Mouse (Mus musculus) hindbrain, embryonic 15.5 days (tissue): ENCODE results near the gene Olfr172. TPM values are rescaled to one million over a fixed set of nuclear protein-coding genes. Genes with fewer than 3 reads are reported as not detected.

Experiments used
- ATAC-seq: fragments of 200-750 bp; cut with Nextera tagmentation; 2 replicates; pipeline ENCODE4 v1.8.0; 2017; ENCODE audit warnings: low read depth, moderate number of reproducible peaks, moderate TSS enrichment; ENCODE audit not compliant: low FRiP score
- H3K27ac ChIP-seq: fragments of 300-500 bp; sonication (generic); replicated peaks from 2 replicates; pipeline ENCODE4 v1.5.1; 2015; ENCODE audit warnings: mild to moderate bottlenecking, inconsistent platforms
- H3K27me3 ChIP-seq: fragments of 300-500 bp; sonication (generic); 2 replicates; pipeline ENCODE4 v1.6.1; 2015; ENCODE audit warnings: control low read depth, inconsistent platforms
- H3K36me3 ChIP-seq: fragments of 300-500 bp; sonication (generic); 2 replicates; pipeline ENCODE4 v1.6.1; 2015; ENCODE audit warnings: control low read depth, inconsistent platforms
- H3K4me1 ChIP-seq: fragments of 300-500 bp; sonication (generic); replicated peaks from 2 replicates; pipeline ENCODE4 v1.6.1; 2015; ENCODE audit warnings: control low read depth, inconsistent platforms
- H3K4me2 ChIP-seq: fragments of 300-500 bp; sonication (generic); 2 replicates; pipeline ENCODE4 v1.6.1; 2015; ENCODE audit warnings: moderate library complexity, mild to moderate bottlenecking, inconsistent platforms
- H3K4me3 ChIP-seq: fragments of 300-500 bp; sonication (generic); 2 replicates; pipeline ENCODE4 v1.5.1; 2015; ENCODE audit warnings: mild to moderate bottlenecking, inconsistent platforms
- H3K9ac ChIP-seq: fragments of 300-500 bp; sonication (generic); 2 replicates; pipeline ENCODE4 v1.6.1; 2015; ENCODE audit warnings: inconsistent platforms
- H3K9me3 ChIP-seq: fragments of 300-500 bp; sonication (generic); 2 replicates; pipeline ENCODE4 v1.6.1; 2016; ENCODE audit warnings: control low read depth, inconsistent platforms
- WGBS: fragments of 180-500 bp; shearing (Covaris S2); methylation state at CpG from one replicate; pipeline ENCODE4 v1.1.7; 2015; 5-methylcytosine and 5-hydroxymethylcytosine counted together
- polyA plus RNA-seq: library from polyadenylated mRNA; unstranded; fragments of >200 nt; fragmentation: Nextera tagmentation; extraction: Ambion mirVana; gene quantifications from 2 replicates; pipeline ENCODE4 v1.2.1, GENCODE M21; 2015

Olfr172 gene
- polyA plus RNA-seq: not detected in 2 replicates

DNA sequence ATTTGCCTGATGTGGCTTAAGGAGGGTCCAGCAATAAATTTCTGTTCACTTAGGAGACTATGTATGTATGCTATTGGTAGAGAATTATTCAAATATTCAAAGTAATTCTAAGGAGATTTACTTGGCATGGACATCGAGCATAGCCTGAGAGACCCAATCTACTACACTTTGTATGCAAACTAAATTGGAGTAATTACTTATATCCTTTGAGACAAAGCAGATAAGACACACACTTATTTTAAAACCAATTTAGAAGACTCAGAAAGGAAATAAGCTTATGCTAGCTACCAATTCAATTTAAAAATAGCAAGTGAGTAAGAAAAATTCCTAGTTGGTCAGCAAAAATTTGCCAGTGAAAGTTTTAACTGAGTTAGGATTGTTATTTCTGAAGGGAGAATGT is at the start of gene Olfr172:
Olfr172 (minus strand) TSS at position 101 of the 400 bp plus-strand sequence.
- Histone ChIP-seq H3K36me3 (no peaks in the 10 kb centered on the region), H3K27ac (no peak within 1 kb of the TSS), H3K9me3 (no peaks in the 10 kb centered on the region), H3K4me1 (no peaks in the 10 kb centered on the region), H3K9ac (no peak within 1 kb of the TSS), H3K4me2 (no peak within 1 kb of the TSS), H3K4me3 (no peak within 1 kb of the TSS), H3K27me3 (no peaks in the 10 kb centered on the region)
- no peak for ATAC-seq
- WGBS: 67% methylated on average over 1 of the region's 1 CpGs

DNA sequence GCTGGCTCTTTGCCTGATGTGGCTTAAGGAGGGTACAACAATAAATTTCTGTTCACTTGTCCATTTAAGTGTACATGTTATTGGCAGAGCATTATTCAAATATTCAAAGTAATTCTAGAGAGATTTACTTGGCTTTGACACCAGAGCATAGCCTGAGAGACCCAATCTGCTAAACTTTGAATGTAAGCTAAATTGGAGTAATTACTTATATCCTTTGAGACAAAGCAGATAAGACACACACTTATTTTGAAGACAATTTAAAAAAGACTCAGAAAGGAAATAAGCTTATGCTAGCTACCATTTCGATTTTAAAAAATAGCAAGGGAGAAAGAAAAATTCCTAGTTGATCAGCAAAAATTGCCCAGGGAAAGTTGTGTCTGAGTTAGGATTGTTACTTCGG is 37.2 kb upstream of the Olfr172 start, which contains the start of gene Olfr173:
Olfr173 (minus strand) TSS at position 101 of the 400 bp plus-strand sequence.
- H3K36me3 ChIP-seq: no peaks in the 10 kb centered on the region
- no peak within 1 kb of the TSS for H3K4me3 ChIP-seq
- H3K9ac ChIP-seq: no peak within 1 kb of the TSS
- no peak within 1 kb of the TSS for H3K4me2 ChIP-seq
- ATAC-seq: no peak
- no peaks in the 10 kb centered on the region for H3K4me1 ChIP-seq
- no peaks in the 10 kb centered on the region for H3K27me3 ChIP-seq
- H3K9me3 ChIP-seq: no peaks in the 10 kb centered on the region
- no peak within 1 kb of the TSS for H3K27ac ChIP-seq
- WGBS: 77% methylated on average over 2 of the region's 2 CpGs

DNA sequence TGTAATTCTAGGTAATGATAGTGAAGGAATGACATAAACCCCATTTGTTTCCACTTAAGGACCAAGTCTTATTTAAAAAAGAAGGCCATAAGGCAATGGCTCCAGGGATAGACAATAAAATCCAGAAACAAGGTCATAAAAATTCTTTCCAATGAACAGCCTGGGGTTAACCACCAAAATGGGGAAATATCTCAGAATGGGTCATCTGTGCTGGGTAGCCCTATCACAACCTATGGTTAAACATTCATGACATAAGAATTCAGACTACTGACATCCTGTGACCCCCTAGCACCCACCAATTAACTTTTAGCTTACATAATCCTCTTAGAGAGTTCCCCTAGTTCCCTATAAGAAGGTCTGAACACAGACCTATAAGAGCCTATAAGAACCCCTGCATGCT is 6.8 kb downstream of the Olfr172 start:
- H3K4me2 ChIP-seq: no peak overlapping the region
- H3K4me1 ChIP-seq: no peaks in the 10 kb centered on the region
- H3K9ac ChIP-seq: no peak overlapping the region
- H3K4me3 ChIP-seq: no peak overlapping the region
- H3K27ac ChIP-seq: no peak overlapping the region
- H3K27me3 ChIP-seq: no peaks in the 10 kb centered on the region
- H3K36me3 ChIP-seq: no peaks in the 10 kb centered on the region
- ATAC-seq: no peak
- H3K9me3 ChIP-seq: no peaks in the 10 kb centered on the region

DNA sequence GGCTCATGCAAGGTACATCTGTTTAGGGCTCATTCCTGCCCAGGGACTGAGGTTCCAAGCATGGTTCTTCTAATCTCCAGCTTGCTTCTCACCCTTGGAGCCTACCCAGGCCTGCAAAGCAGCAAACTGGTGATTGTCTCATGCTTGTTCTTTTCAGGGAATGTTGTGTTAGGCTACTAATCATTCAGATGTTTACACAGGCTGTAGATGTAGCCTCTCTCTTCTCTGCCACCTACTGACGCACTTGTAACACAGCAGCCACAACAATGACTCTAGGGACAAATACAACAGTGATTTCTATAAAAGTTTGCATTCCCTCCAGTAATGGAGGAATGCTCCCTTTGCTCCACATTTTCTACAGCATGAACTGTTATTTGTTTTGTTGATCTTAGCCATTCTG is 11.7 kb downstream of the Olfr172 start:
- Histone ChIP-seq H3K27ac (no peak overlapping the region), H3K4me2 (no peak overlapping the region), H3K4me1 (no peaks in the 10 kb centered on the region), H3K9ac (no peak overlapping the region), H3K9me3 (no peaks in the 10 kb centered on the region), H3K36me3 (no peaks in the 10 kb centered on the region), H3K4me3 (no peak overlapping the region), H3K27me3 (no peaks in the 10 kb centered on the region)
- 40% methylated on average over 1 of the region's 1 CpGs for WGBS
- no peak for ATAC-seq

DNA sequence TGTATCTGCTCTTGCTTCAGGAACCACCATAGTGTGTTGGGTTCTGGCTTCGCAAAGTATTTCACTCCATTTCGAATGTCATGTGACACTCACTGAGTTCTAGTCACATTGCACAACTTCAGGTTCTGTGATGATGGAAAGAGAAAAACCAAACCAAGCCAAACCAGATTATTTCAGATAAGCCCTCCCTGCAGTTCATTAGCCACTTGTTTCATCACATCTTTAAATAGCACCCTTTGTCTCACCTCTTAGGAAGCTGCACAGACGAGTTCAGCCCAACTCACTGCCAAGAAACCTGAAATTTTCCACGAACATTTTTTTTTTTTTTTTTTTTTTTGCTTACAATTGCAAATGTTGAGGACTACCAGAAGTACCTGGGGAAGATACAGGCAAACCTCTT is 16.3 kb downstream of the Olfr172 start:
- Histone ChIP-seq H3K36me3 (no peaks in the 10 kb centered on the region), H3K4me2 (no peak overlapping the region), H3K9ac (no peak overlapping the region), H3K27me3 (no peaks in the 10 kb centered on the region), H3K9me3 (no peaks in the 10 kb centered on the region), H3K27ac (no peak overlapping the region), H3K4me1 (no peaks in the 10 kb centered on the region), H3K4me3 (no peak overlapping the region)
- ATAC-seq: no peak
- 84% methylated on average over 4 of the region's 4 CpGs for WGBS

DNA sequence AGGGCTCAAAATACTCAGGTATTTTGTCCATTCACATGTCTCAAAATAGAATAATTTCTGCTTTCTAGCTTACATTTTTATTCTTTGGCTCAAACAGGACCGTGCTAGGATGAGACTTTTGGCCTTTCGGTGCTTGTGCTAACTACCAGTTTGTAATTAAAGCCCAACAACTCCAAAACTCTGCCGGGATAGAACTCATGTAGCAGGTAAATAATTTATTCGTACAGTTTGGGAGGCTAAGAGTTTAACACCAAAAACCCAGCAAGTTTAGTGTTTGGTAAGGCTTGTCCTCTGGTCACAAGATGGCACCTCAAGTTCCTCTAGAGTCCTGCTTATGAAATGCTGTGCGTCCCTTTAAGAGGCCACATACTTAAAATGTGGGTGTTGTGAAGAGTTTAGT is 22.2 kb downstream of the Olfr172 start:
- Histone ChIP-seq H3K4me2 (no peak overlapping the region), H3K27ac (no peak overlapping the region), H3K9me3 (no peaks in the 10 kb centered on the region), H3K4me3 (no peak overlapping the region), H3K36me3 (no peaks in the 10 kb centered on the region), H3K4me1 (no peaks in the 10 kb centered on the region), H3K9ac (no peak overlapping the region), H3K27me3 (no peaks in the 10 kb centered on the region)
- WGBS: 97% methylated on average over 5 of the region's 5 CpGs
- ATAC-seq: no peak

DNA sequence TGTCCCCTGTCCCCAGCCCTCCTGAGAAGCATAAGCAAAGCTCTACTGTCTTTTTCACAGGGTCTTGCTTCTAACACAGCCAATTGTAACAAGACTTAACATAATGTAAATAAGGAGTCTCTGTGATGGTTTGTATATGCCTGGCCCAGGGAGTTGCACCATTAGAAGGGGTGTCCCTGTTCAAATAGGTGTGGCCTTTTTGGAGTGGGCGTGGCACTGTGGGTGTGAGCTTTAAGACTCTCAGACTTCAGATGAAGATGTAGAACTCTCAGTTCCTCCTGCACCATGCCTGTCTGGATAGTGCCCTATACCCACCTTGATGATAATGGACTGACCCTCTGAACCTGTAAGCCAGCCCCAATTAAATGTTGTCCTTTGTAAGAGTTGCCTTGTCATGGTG is 24.2 kb downstream of the Olfr172 start:
- no peak overlapping the region for H3K4me3 ChIP-seq
- WGBS: 93% methylated on average over 1 of the region's 1 CpGs
- ATAC-seq: no peak
- H3K27me3 ChIP-seq: no peaks in the 10 kb centered on the region
- H3K4me1 ChIP-seq: no peaks in the 10 kb centered on the region
- H3K36me3 ChIP-seq: peaks cover 13% of the 10 kb centered on the region; the same call in 1 of the 2 replicates
- H3K9me3 ChIP-seq: no peaks in the 10 kb centered on the region
- H3K9ac ChIP-seq: no peak overlapping the region
- H3K4me2 ChIP-seq: no peak overlapping the region
- no peak overlapping the region for H3K27ac ChIP-seq

DNA sequence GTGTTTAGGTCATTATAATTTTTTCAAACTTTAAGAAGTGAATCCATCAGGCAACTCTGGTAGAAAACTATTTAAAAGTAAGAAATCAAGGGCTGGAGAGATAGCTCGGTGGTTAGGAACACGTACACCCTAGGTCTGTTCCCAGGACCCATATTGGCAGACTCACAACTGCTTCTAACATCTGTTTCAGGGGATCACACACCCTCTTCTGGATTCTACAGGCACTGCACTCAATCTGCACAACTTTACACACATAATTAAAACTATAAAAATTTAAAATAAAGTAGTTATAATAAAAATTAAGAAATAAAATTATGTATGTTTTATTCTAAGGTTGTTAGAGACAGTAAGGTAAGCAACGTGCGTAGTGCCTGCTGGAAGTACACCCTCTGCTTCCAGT is 24.8 kb downstream of the Olfr172 start:
- 83% methylated on average over 4 of the region's 4 CpGs for WGBS
- Histone ChIP-seq H3K4me3 (no peak overlapping the region), H3K4me1 (no peaks in the 10 kb centered on the region), H3K9me3 (no peaks in the 10 kb centered on the region), H3K36me3 (peaks cover 18% of the 10 kb centered on the region), H3K27ac (no peak overlapping the region), H3K27me3 (no peaks in the 10 kb centered on the region), H3K9ac (no peak overlapping the region), H3K4me2 (no peak overlapping the region)
- no peak for ATAC-seq

DNA sequence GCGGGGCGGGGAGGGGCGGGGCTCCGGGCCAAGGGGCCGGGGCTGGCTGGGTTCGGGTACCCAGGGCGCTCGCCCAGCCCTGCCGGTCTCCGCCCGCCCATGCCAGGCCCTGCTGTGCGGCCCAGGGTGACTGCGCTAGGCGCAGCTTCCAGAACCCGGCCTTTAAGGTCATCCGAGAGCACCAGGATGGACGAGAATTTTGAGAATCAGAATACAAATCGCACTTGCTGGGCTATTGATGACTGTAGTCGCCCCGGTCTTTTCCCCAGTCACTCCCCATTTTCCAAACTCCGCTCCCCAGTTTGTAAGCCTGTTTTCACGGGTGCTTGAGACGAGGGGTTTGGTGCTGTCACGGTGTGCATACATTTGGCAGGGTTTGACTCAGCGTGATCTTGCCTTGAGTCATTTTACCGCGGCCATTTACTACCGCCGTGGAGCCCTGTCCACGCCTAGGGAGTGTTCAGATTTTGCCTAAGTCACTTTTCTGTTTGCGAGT is 34.8 kb downstream of the Olfr172 start:
- H3K27me3 ChIP-seq: no peaks in the 10 kb centered on the region
- H3K9ac ChIP-seq: peak overlapping the region; percentile 79
- H3K4me2 ChIP-seq: peak overlapping the region; percentile 60
- H3K4me1 ChIP-seq: peaks cover 12% of the 10 kb centered on the region
- no peaks in the 10 kb centered on the region for H3K9me3 ChIP-seq
- ATAC-seq: peak; percentile 92
- H3K27ac ChIP-seq: peak overlapping the region; percentile 86
- H3K4me3 ChIP-seq: peak overlapping the region; percentile 83
- WGBS: under 1% methylated on average over 22 of the region's 31 CpGs
- peaks cover 26% of the 10 kb centered on the region for H3K36me3 ChIP-seq

DNA sequence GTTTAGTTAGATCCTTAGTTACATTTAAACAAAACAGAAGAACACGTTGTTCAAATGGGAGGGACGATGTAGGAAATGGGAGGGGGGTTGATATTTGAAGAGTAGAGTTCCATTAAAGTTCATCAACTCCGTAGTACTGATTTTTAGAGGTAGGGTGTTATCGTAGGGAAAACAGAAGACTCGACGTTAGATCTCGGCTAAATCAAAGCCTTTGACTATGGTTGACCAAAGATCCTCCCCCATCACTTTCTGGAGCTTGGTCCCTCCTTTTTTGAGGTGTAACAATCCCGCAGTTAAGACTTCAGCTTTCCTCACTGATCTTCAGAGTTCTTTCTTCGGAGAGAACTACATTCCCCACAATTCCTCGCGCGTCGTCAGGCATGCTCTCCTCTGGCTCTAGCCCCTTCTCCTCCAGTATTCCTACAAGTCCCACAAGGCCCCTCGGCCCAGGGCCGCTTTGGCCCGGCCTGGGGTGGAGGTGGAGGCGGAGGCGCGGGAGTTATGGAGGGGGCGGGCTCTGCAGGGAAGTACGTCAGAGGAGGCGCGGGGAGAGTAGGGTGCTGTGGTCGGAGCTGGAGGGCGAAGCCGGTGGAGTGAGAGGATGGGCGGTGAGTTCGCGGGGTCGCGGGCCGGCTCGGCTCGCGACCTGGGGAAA is 35.4 kb downstream of the Olfr172 start, which contains the start of gene Cldnd1:
Cldnd1 (plus strand) TSS at position 434 of the 655 bp plus-strand sequence.
- 3% methylated on average over 26 of the region's 35 CpGs for WGBS
- H3K4me3 ChIP-seq: peak within 1 kb of the TSS; percentile 83
- no peaks in the 10 kb centered on the region for H3K27me3 ChIP-seq
- ATAC-seq: peak; percentile 100
- H3K36me3 ChIP-seq: peaks cover 21% of the 10 kb centered on the region
- H3K9ac ChIP-seq: peak within 1 kb of the TSS; percentile 79
- H3K4me2 ChIP-seq: peak within 1 kb of the TSS; percentile 60
- H3K27ac ChIP-seq: peak within 1 kb of the TSS; percentile 86
- peaks cover 12% of the 10 kb centered on the region for H3K4me1 ChIP-seq
- H3K9me3 ChIP-seq: no peaks in the 10 kb centered on the region

DNA sequence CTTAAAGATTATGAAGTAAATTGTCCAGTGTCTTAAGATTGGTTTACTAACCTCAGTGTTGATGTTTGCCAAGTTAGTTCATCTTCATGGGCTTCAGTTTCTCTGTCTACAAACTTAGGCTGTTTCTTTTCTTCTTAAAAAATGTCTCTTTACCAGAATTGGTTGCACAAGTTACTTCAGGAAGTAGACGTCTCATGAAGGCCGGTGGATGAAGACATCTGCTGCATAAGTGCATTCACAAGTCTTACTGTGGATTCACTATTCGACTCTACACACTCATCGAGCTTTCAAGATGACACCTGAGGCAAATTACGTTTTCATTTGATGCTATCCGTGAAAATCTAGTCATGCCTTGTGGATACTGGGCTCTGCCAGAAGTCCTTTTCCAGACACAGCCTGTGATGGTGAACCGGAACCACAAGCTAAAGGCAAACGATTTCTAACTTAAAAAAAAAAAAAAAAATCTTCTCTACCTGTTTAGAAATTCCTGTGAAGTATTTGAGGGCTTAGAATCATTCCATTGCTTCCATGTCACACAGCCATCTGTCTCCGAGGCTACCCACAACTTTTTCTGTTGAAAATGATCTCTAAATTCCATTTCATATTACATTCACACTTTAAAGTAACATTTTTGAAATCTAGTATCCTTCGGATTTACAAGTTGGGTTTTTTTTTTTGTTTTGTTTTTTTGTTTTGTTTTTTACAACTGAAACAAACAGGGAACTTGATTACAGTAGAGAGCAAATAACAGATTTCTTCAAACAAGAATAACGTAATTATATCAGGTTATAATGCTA is 36.1 kb downstream of the Olfr172 start:
- no peak overlapping the region for H3K9ac ChIP-seq
- H3K9me3 ChIP-seq: no peaks in the 10 kb centered on the region
- peaks cover 15% of the 10 kb centered on the region for H3K36me3 ChIP-seq
- H3K4me3 ChIP-seq: peak overlapping the region; percentile 83
- no peaks in the 10 kb centered on the region for H3K27me3 ChIP-seq
- no peak overlapping the region for H3K27ac ChIP-seq
- 81% methylated on average over 11 of the region's 11 CpGs for WGBS
- H3K4me1 ChIP-seq: peaks cover 12% of the 10 kb centered on the region
- H3K4me2 ChIP-seq: peak overlapping the region; percentile 60
- no peak for ATAC-seq

DNA sequence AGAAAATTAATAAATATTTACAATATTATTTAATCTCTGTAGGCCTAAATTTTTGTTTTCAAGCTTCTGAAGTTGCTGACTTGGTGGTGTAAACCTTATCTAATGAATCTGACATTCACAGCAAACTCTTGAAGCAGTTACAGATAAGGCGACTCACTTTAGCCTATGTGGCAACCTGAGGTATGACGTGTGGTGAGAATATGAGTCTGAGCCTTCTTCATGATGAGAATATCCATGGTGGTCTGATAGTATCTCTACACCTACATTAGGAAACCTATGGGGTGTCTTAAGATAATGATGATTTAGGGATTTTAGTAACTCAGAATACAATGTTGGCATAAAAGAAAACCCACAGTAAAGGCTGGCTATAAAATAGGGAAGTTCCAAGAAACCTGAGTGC is 40.7 kb downstream of the Olfr172 start:
- Histone ChIP-seq H3K9me3 (no peaks in the 10 kb centered on the region), H3K36me3 (no peaks in the 10 kb centered on the region)
- ATAC-seq: no peak

More for the DNA sequence above, 40.7 kb downstream of the Olfr172 start:
- Histone ChIP-seq H3K27me3 (no peaks in the 10 kb centered on the region), H3K4me1 (no peaks in the 10 kb centered on the region), H3K27ac (no peak overlapping the region), H3K4me2 (no peak overlapping the region), H3K9ac (no peak overlapping the region), H3K4me3 (no peak overlapping the region)
- 96% methylated on average over 2 of the region's 2 CpGs for WGBS
